Mouse (Mus musculus) bone marrow, adult 2 months (tissue): Measurements from ENCODE around the gene Rspo3. TPM values are rescaled to one million over a fixed set of nuclear protein-coding genes. Genes with fewer than 3 reads are reported as not detected.

Experiments
- H3K27ac ChIP-seq: fragments of 200-500 bp; 2 replicates; pipeline ENCODE4 v1.5.1; 2012; ENCODE audit warnings: low read depth, mild to moderate bottlenecking, control low read depth, inconsistent platforms, low read length; ENCODE audit not compliant: control insufficient read depth, poor library complexity, insufficient read depth
- H3K4me1 ChIP-seq: fragments of 200-500 bp; 2 replicates; pipeline ENCODE4 v1.6.1; 2011; ENCODE audit warnings: low read length; ENCODE audit not compliant: control insufficient read depth, insufficient read depth
- H3K4me3 ChIP-seq: fragments of 200-500 bp; replicated peaks from 2 replicates; pipeline ENCODE3; 2011; ENCODE audit warnings: mild to moderate bottlenecking, low read depth, low read length, control low read depth; ENCODE audit not compliant: control insufficient read depth
- CTCF ChIP-seq: fragments of 200-500 bp; IDR thresholded peaks from 2 replicates; pipeline ENCODE4 v1.5.1; 2011; ENCODE audit warnings: low read length, control low read depth; ENCODE audit not compliant: control insufficient read depth, insufficient read depth
- POLR2A ChIP-seq: fragments of 200-500 bp; IDR thresholded peaks from 2 replicates; pipeline ENCODE4 v1.6.1; 2011; ENCODE audit warnings: low read depth, mild to moderate bottlenecking, control low read depth, low read length, borderline replicate concordance; ENCODE audit not compliant: control insufficient read depth
- WGBS: fragments of 180-500 bp; shearing (Covaris S2); methylation state at CpG from one replicate; pipeline ENCODE4 v1.1.7; 2018; 5-methylcytosine and 5-hydroxymethylcytosine counted together
- polyA plus RNA-seq: library from polyadenylated mRNA; stranded (reverse); fragments of >200 nt; gene quantifications from 2 replicates; pipeline ENCODE4 v1.2.4, GENCODE M21; 2011; ENCODE audit warnings: low replicate concordance; ENCODE audit not compliant: missing spikeins, insufficient read depth, insufficient read length

Gene Rspo3
- polyA plus RNA-seq, 1 experiment = 1.3 TPM

DNA sequence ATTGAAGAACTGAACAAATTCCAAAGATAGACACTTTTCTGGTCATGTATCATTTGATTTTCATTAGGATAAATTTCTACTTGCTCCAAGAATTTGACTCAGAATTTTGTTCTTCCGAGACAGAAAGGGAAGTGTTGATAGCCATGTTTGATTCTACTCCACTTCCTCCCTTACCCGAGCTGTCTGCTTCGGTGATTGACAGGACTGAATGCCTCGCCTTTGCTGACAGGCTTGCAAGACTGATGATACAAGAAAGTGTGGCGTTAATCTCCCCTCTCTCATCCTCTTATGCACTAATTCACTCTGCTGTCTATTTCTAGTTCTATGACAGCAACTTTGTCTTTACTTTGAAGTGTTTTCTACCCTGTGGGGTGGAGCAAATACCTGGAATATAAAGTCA lies 65.2 kb downstream of the Rspo3 start:
- TF ChIP-seq POLR2A (no peak), CTCF (no peak)
- H3K4me1 ChIP-seq = no peaks in the 10 kb centered on the region
- H3K27ac ChIP-seq = no peak overlapping the region
- WGBS = 33% methylated on average over 5 of the region's 5 CpGs
- H3K4me3 ChIP-seq = no peak overlapping the region

GRCm38 (mm10) chr10:29460100-29460499 lies 75.6 kb downstream of the Rspo3 start:
- 74% methylated on average over 3 of the region's 3 CpGs for WGBS
- Histone ChIP-seq H3K4me3 (no peak overlapping the region), H3K4me1 (no peaks in the 10 kb centered on the region), H3K27ac (no peak overlapping the region)
- TF ChIP-seq CTCF (no peak), POLR2A (no peak)

DNA sequence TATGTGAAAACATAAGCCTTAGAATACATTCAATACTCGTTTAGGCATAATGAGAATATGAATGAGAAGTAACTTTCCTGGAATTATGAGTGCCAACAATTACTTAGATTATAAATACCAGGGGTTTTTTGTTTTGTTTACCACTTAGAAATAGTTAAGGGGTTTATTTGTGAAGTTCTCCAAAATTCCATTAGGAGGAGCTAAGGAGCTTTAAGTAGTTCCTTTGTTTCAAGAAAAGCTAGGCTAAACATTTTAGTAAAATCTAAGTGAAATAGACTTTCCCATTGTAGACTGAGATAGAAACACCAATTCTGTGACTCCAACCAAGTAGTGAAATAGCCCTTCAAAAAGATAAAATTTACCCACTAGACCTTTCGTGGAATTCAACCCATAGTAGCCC lies 76.0 kb downstream of the Rspo3 start:
- H3K4me3 ChIP-seq = no peak overlapping the region
- H3K4me1 ChIP-seq = no peaks in the 10 kb centered on the region
- WGBS = 50% methylated on average over 2 of the region's 2 CpGs
- no peak overlapping the region for H3K27ac ChIP-seq
- TF ChIP-seq CTCF (no peak), POLR2A (no peak)

- H3K4me3 ChIP-seq = no peak overlapping the region
- WGBS = 21% methylated on average over 3 of the region's 3 CpGs
- no peaks in the 10 kb centered on the region for H3K4me1 ChIP-seq
- no peak overlapping the region for H3K27ac ChIP-seq
- TF ChIP-seq CTCF = no peak
- no peak for TF ChIP-seq POLR2A
Measured at GRCm38 (mm10) chr10:29445076-29445475, 90.6 kb downstream of the Rspo3 start.

- Histone ChIP-seq H3K4me3 (no peak overlapping the region), H3K27ac (no peak overlapping the region), H3K4me1 (no peaks in the 10 kb centered on the region)
- TF ChIP-seq CTCF (no peak), POLR2A (no peak)
- WGBS = 69% methylated on average over 5 of the region's 5 CpGs
Measured at GRCm38 (mm10) chr10:29441297-29441696, 94.4 kb downstream of the Rspo3 start.

DNA sequence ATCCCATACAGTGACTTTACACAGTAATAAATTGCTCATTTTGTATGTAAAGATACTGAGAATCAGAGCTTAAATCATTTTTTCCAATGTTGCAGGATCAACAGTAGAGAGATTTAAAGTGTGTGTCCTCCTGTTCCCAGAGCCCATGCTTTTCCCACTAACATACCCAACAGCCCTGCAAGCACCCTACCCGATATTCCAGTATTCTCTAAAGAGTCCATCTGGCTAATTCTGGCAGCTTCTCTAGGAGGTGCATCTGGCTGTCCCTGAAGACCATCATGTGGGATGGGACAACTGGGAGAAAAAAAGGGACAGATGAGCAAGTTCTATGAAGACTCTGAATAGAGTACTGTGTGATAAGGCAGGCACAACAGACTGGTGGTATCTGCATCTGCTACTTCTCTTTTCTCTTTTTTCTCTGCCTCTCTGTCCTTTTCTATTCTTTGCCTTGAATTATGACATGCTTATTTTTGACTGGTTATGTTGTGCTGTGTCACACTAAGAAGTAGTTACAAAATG lies 102.7 kb downstream of the Rspo3 start:
- H3K4me1 ChIP-seq = no peaks in the 10 kb centered on the region

DNA sequence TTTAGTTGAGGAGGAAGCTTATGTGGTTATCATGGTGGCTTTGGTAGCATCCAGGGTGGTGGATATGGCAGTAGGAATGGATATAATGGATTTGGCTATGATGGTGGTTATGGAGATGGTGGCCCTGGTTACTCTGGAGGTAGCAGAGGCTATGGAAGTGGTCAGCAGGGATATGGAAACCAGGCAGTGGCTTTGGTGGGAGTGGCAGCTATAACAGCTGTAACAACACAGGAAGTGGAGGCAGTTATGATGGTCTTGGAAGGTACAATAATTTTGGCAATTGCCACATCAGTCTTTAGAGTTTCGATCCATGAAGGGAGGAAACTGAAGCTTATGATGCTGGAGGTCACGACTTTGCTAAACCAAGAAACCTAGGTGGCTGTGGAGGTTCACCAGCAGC lies 109.0 kb downstream of the Rspo3 start:
- Histone ChIP-seq H3K4me1 (no peaks in the 10 kb centered on the region), H3K27ac (no peak overlapping the region), H3K4me3 (no peak overlapping the region)
- 48% methylated on average over 2 of the region's 2 CpGs for WGBS
- no peak for TF ChIP-seq POLR2A
- TF ChIP-seq CTCF = no peak

More for the DNA sequence above, 102.7 kb downstream of the Rspo3 start:
- no peak overlapping the region for H3K27ac ChIP-seq
- 60% methylated on average over 1 of the region's 1 CpGs for WGBS
- TF ChIP-seq CTCF (no peak), POLR2A (no peak)
- no peak overlapping the region for H3K4me3 ChIP-seq

DNA sequence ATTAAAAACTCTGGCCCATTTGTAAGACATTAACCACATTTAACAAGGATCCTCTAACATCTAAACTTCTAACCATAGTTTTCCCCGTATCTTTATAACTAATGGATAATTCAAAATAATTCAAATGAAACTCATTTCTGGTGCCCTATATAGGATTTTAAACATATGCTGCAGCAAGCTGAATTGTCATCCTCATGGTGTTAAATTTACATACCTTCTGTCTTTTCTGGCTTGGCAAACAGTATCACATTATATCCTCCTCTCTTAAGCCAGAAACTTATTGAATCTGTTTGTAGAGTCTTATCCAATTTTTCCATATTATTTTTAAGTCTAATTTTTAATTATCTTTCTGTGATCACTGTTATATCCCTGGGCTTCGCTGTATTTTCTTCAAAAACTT lies 111.1 kb downstream of the Rspo3 start:
- Histone ChIP-seq H3K4me1 (no peaks in the 10 kb centered on the region), H3K27ac (no peak overlapping the region), H3K4me3 (no peak overlapping the region)
- TF ChIP-seq POLR2A = no peak
- TF ChIP-seq CTCF = no peak
- WGBS = 71% methylated on average over 2 of the region's 2 CpGs

- no peak overlapping the region for H3K27ac ChIP-seq
- no peaks in the 10 kb centered on the region for H3K4me1 ChIP-seq
- TF ChIP-seq CTCF (no peak), POLR2A (no peak)
- H3K4me3 ChIP-seq = no peak overlapping the region
- 60% methylated on average over 2 of the region's 2 CpGs for WGBS
Measured at GRCm38 (mm10) chr10:29414361-29414760, 121.3 kb downstream of the Rspo3 start.
